Mouse (Mus musculus): ENCODE data around the gene Kpna7. TPM values are rescaled to one million over a fixed set of nuclear protein-coding genes. Genes with fewer than 3 reads are reported as not detected.

Kpna7 gene
- under 1 TPM in 1 of 2 experiments, not detected in 1; 0.55 TPM for polyA plus RNA-seq (2017; shearing (Covaris generic))

DNA sequence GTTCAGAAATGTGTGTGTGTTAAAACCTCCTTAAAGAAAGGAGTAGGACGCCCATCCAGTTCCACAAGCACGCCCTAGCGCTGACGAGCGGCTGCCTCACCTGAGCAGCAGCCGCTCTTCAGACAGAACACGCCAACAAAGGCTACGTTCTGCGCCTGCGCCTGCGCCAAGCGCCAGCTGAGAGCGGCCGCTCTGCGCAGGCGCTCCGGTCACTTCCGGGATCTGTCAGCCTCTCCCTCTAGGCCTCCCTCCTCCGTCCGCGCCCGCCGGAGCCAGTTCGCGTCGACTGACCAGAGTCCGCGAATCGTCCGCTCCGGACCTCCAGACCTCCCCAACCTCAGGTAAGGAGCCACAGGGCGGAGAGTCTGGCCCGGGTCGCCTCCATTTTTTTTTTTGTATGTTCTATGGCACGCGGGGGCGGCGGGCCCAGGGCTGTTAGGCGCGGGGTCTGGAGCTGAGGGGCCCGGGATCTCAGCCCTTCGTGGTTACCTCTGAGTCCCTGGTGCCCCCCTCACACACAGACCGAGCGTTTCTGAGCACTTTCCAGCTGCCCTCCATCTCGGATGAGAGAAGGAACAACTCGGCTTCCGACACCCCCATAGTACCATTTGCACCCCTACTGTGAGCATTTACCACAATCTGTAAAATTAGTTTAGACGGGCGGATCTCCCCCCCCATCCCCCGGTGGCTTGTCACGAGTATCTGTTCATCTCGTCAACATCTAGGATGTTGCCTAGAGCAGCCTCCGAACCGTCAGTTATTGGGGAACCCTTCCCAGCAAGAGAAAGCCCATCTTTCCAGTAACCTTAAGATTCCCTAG, at the start of gene Kpna7, which contains the start of gene Arpc1a:
Kpna7 (minus strand) TSS at position 399 of the 820 bp plus-strand sequence.
Arpc1a (plus strand) TSS at position 199 of the 820 bp plus-strand sequence.

DNA sequence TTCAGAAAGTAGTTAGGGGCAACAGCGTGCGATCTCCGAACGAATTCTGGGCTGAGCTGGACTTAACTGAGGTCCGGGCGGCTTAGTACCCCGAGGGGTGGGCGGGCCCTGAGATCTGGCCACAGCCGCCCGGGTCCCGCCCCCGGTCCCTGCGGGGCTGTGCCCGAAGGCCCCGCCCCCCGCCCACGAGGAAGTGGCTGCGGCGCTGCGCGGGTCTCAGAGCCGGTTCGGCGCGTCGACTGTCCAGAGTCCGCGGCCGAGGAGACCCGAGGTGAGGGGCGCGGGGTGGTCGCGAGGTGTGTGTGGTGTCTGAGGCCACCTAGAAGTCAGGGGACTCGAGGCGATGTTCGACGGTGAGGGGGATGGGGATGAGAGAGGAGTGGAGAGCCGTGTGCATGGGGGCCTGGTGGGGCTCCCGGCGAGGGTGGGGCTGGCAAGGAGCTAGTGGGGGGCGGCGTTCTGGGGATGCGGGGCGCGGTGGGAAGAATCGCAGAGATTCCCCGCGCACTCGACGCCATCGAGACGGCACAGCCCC, 30.3 kb upstream of the Kpna7 start, which contains the start of gene Arpc1b:
Arpc1b (plus strand) TSS at position 145 of the 535 bp plus-strand sequence.

DNA sequence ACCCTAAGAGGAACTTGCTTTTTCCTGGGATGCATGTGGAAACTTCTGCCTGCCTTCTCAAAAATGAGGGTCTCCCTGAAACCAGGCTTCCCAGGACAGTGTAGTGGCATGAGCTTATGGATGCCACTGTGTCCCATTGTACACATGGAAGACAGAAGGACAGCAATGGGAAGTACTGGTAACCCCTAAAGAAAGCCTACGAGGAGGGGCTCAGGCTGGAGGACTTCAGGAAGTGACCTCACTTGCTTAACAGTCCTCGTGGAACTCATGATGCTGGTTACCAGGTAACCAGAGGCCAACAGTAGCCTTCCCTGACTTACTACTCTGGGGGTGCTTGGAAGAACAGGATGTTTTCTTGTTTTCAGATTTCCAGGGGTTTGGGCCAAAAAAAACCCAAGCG, 41.1 kb downstream of the Kpna7 start, which contains the start of gene 1700018F24Rik:
1700018F24Rik (plus strand) TSS at position 301 of the 400 bp plus-strand sequence.

GRCm38 (mm10) chr5:145032391-145032790, 51.4 kb downstream of the Kpna7 start, which contains the start of gene Gm4871:
TSS of gene Gm4871 (minus strand) at chr5:145032754.

GRCm38 (mm10) chr5:144965639-144966351, 118.0 kb downstream of the Kpna7 start, which contains the start of gene Smurf1:
TSS of gene Smurf1 (minus strand) at chr5:144965847.

Other genes starting within 250 kb of the Kpna7 start
- 10 to 100 TPM; 26.6 to 28.4 TPM for gene Smurf1, start 118.2 kb downstream of the Kpna7 start, polyA plus RNA-seq (2017; shearing (Covaris generic))
- not detected for gene Gm4871, start 51.3 kb downstream of the Kpna7 start, polyA plus RNA-seq (2017; shearing (Covaris generic))
- not detected for gene 1700018F24Rik, start 41.0 kb downstream of the Kpna7 start, polyA plus RNA-seq (2017; shearing (Covaris generic))
- gene Arpc1a, start 200 bp downstream of the Kpna7 start, polyA plus RNA-seq (2017; shearing (Covaris generic)) = 10 to 100 TPM; 71.7 to 83.7 TPM
- gene Arpc1b, start 30.2 kb upstream of the Kpna7 start, polyA plus RNA-seq (2017; shearing (Covaris generic)) = 1,000 to 10,000 TPM; 1,057 to 1,320 TPM
- gene Pdap1, start 56.2 kb upstream of the Kpna7 start, polyA plus RNA-seq (2017; shearing (Covaris generic)) = 10 to 100 TPM; 51.2 to 52.0 TPM
- 100 to 1,000 TPM; 193 to 252 TPM for gene Bud31, start 56.3 kb upstream of the Kpna7 start, polyA plus RNA-seq (2017; shearing (Covaris generic))
- 10 to 100 TPM; 14.9 to 21.3 TPM for gene Ptcd1, start 83.1 kb upstream of the Kpna7 start, polyA plus RNA-seq (2017; shearing (Covaris generic))
- 10 to 100 TPM; 31.4 to 34.2 TPM for gene Cpsf4, start 83.2 kb upstream of the Kpna7 start, polyA plus RNA-seq (2017; shearing (Covaris generic))
- 100 to 1,000 TPM; 455 to 490 TPM for gene Atp5j2, start 108.0 kb upstream of the Kpna7 start, polyA plus RNA-seq (2017; shearing (Covaris generic))
- 10 to 100 TPM; 23.5 to 28.9 TPM for gene Zkscan14, start 117.8 kb upstream of the Kpna7 start, polyA plus RNA-seq (2017; shearing (Covaris generic))
- gene Zkscan5, start 120.5 kb upstream of the Kpna7 start, polyA plus RNA-seq (2017; shearing (Covaris generic)) = 1 to 10 TPM; 4.2 to 7.6 TPM
- gene Zfp655, start 147.7 kb upstream of the Kpna7 start, polyA plus RNA-seq (2017; shearing (Covaris generic)) = 10 to 100 TPM; 47.0 to 48.1 TPM
- gene Zscan25, start 196.5 kb upstream of the Kpna7 start, polyA plus RNA-seq (2017; shearing (Covaris generic)) = 1 to 10 TPM in 1 of 2 experiments, under 1 TPM in 1; 0.54 to 2.7 TPM